Mouse (Mus musculus) mouse embryonic stem cell (cell line): ENCODE data around the gene Olfr10.
"Not testable (repeated sequence)": the region's sequence is repeated elsewhere in the genome, so short reads cannot be mapped to it uniquely, and the experiment has no call there.

Experiments
- in situ Hi-C, 2 experiments: fragments of 300-500 bp; cut with MboI; formaldehyde crosslinking; loops; 1 replicate in 1 of 2; 3 replicates in 1 of 2; pipeline ENCODE4 v1.14.3; 2019 to 2020; ENCODE audit warnings: low sequenced_read_pairs in 2 of 2, low pct_unique_long_range_greater_than_20kb in 1 of 2, mixed read lengths in 1 of 2; ENCODE audit not compliant: unreplicated experiment in 1 of 2

The Olfr10 gene

GRCm38 (mm10) chr11:49284982-49285381 is 19.6 kb upstream of the Olfr10 start, which contains the start of gene Olfr1392:
Gene Olfr1392, plus strand, starts transcription at chr11:49285282.
- in situ Hi-C loops: not testable (repeated sequence)

GRCm38 (mm10) chr11:49287251-49287650 is 17.3 kb upstream of the Olfr10 start:
- in situ Hi-C loops: no loop called here

- in situ Hi-C loops: no loop called here
Observed at GRCm38 (mm10) chr11:49292777-49293176, 11.8 kb upstream of the Olfr10 start.

GRCm38 (mm10) chr11:49308547-49308946 is 4.0 kb downstream of the Olfr10 start:
- in situ Hi-C loops: not testable (repeated sequence)

GRCm38 (mm10) chr11:49322442-49322841 is 17.9 kb downstream of the Olfr10 start, which contains the start of gene Olfr1391:
Gene Olfr1391, plus strand, starts transcription at chr11:49322742.
- in situ Hi-C loops: no loop called here

GRCm38 (mm10) chr11:49326726-49327125 is 22.2 kb downstream of the Olfr10 start:
- in situ Hi-C loops: no loop called here

- in situ Hi-C loops: no loop called here
Observed at GRCm38 (mm10) chr11:49329686-49330085, 25.1 kb downstream of the Olfr10 start.

GRCm38 (mm10) chr11:49334888-49335287 is 30.3 kb downstream of the Olfr10 start, which contains the start of gene Olfr1390:
Gene Olfr1390, plus strand, starts transcription at chr11:49335188.
- in situ Hi-C loops: no loop called here

GRCm38 (mm10) chr11:49337150-49337832 is 32.8 kb downstream of the Olfr10 start:
- in situ Hi-C loops: no loop called here
